Mouse (Mus musculus) bone marrow, adult 2 months (tissue): ENCODE measurements around the gene Crybb3.

ENCODE experiments used
- CTCF ChIP-seq: fragments of 200-500 bp; IDR thresholded peaks from 2 replicates; pipeline ENCODE4 v1.5.1; 2011; ENCODE audit warnings: low read length, control low read depth; ENCODE audit not compliant: control insufficient read depth, insufficient read depth
- POLR2A ChIP-seq: fragments of 200-500 bp; IDR thresholded peaks from 2 replicates; pipeline ENCODE4 v1.6.1; 2011; ENCODE audit warnings: low read depth, mild to moderate bottlenecking, control low read depth, low read length, borderline replicate concordance; ENCODE audit not compliant: control insufficient read depth

DNA sequence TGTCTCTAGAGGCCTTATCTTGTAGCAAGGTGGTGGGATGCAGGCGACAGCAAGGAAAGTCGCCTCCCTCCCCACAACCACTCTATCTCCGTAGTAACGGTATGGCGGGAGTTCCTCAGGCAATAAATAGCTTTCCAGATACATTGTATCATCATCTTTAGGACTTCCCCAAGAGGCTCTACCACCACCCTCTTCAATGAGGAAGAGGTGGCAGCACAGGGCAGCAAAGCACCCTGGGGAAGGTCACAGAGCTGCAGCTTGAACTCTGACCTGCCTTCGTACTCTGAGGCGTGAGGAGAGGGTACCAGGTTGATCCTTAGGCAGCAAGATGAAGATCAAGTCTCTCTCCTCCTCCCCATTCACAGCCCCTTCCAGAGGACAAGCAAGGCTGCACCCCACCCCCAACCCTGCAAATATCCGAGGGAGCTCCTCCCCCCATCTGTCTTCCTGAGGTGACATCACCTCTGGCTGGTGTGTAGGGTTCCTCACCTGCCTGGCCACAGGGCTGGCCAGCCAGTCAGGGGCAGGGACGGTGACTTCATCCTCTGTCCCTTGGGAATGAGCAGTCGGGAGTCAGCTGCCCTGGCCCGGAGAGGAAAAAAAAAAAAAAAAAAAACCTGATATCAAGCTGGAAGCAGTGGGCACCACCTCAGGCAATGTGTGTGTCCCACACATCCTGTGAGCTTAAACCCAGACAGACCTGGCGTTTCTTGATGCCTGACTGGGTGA lies 41.1 kb upstream of the Crybb3 start:
- TF ChIP-seq CTCF (no peak), POLR2A (no peak)
